Comparison of ENCODE assay signal across 8 mouse cellular contexts in genomic region chr3:37757613-37758012, GRCm38 (mm10). TPM values are rescaled to one million over a fixed set of nuclear protein-coding genes. Genes with fewer than 3 reads are reported as not detected.
A peak's percentile ranks its signal among the peaks of the same experiment; 100 is the strongest.
DNase-seq lines count a peak whose midpoint lies in the region; ATAC-seq and TF ChIP-seq lines count a peak whose summit lies in the region.

No protein-coding gene starts in this region.

- no peaks in the 10 kb centered on the region; the same call in 1 of the 2 replicates for H3K4me1 ChIP-seq in embryonic facial prominence, embryonic 14.5 days (ENCODE audit: control insufficient read depth, insufficient read depth, low read length)
- peaks cover 18% of the 10 kb centered on the region for H3K4me1 ChIP-seq in embryonic facial prominence, embryonic 10.5 days
- H3K4me1 ChIP-seq in heart, embryonic 15.5 days (replicated peaks) = peaks cover 16% of the 10 kb centered on the region
- H3K4me1 ChIP-seq in midbrain, embryonic 12.5 days = peaks cover 14% of the 10 kb centered on the region
- peaks cover 5% of the 10 kb centered on the region; the same call in 1 of the 2 replicates for H3K4me1 ChIP-seq in midbrain, postnatal 0 days (ENCODE audit: insufficient read depth, low read length)
- H3K4me1 ChIP-seq in neural tube, embryonic 13.5 days (replicated peaks) = peaks cover 14% of the 10 kb centered on the region

- no peaks in the 10 kb centered on the region for H3K27me3 ChIP-seq in embryonic facial prominence, embryonic 14.5 days (replicated peaks; ENCODE audit: control insufficient read depth, insufficient read depth, low read length)
- peaks cover 30% of the 10 kb centered on the region for H3K27me3 ChIP-seq in embryonic facial prominence, embryonic 10.5 days (replicated peaks; ENCODE audit: low read depth, poor library complexity, severe bottlenecking)
- no peaks in the 10 kb centered on the region for H3K27me3 ChIP-seq in heart, embryonic 15.5 days
- H3K27me3 ChIP-seq in midbrain, embryonic 12.5 days = peaks cover 22% of the 10 kb centered on the region
- no peaks in the 10 kb centered on the region for H3K27me3 ChIP-seq in midbrain, postnatal 0 days (ENCODE audit: insufficient read depth, low read length)
- no peaks in the 10 kb centered on the region for H3K27me3 ChIP-seq in neural tube, embryonic 13.5 days

- H3K9ac ChIP-seq in embryonic facial prominence, embryonic 14.5 days (ENCODE audit: low read depth, low read length) = no peak overlapping the region
- H3K9ac ChIP-seq in heart, embryonic 15.5 days = no peak overlapping the region
- no peak overlapping the region for H3K9ac ChIP-seq in midbrain, embryonic 12.5 days (replicated peaks)
- H3K9ac ChIP-seq in midbrain, postnatal 0 days (replicated peaks; ENCODE audit: low read length, poor library complexity, severe bottlenecking) = no peak overlapping the region
- no peak overlapping the region for H3K9ac ChIP-seq in neural tube, embryonic 13.5 days

- ATAC-seq in embryonic facial prominence, embryonic 14.5 days (ENCODE audit: low read depth) = no peak
- ATAC-seq in heart, embryonic 15.5 days (replicated peaks; ENCODE audit: insufficient number of reproducible peaks, insufficient read depth, low FRiP score, low read depth) = no peak
- ATAC-seq in midbrain, embryonic 12.5 days (ENCODE audit: low FRiP score, low read depth) = no peak
- ATAC-seq in midbrain, postnatal 0 days (ENCODE audit: low FRiP score) = no peak
- peak; percentile 49; the same call in 1 of the 2 replicates for ATAC-seq in neural tube, embryonic 13.5 days (ENCODE audit: low read depth)
- ATAC-seq in inflammation-experienced regulatory T-cells, adult 6 months = no peak

- peak overlapping the region; percentile 39 for H3K4me2 ChIP-seq in embryonic facial prominence, embryonic 14.5 days (ENCODE audit: low read depth, low read length)
- peak overlapping the region; percentile 62 for H3K4me2 ChIP-seq in heart, embryonic 15.5 days
- H3K4me2 ChIP-seq in midbrain, embryonic 12.5 days (replicated peaks) = peak overlapping the region; percentile 40; the same call in 1 of the 2 replicates
- H3K4me2 ChIP-seq in midbrain, postnatal 0 days (ENCODE audit: low read depth, low read length, poor library complexity, severe bottlenecking) = no peak overlapping the region
- peak overlapping the region; percentile 43; the same call in 1 of the 2 replicates for H3K4me2 ChIP-seq in neural tube, embryonic 13.5 days

- H3K9me3 ChIP-seq in embryonic facial prominence, embryonic 14.5 days (ENCODE audit: control insufficient read depth, low read length) = no peaks in the 10 kb centered on the region
- H3K9me3 ChIP-seq in embryonic facial prominence, embryonic 10.5 days = no peaks in the 10 kb centered on the region
- H3K9me3 ChIP-seq in heart, embryonic 15.5 days (replicated peaks) = no peaks in the 10 kb centered on the region
- no peaks in the 10 kb centered on the region for H3K9me3 ChIP-seq in midbrain, embryonic 12.5 days
- H3K9me3 ChIP-seq in midbrain, postnatal 0 days (ENCODE audit: low read length) = no peaks in the 10 kb centered on the region
- H3K9me3 ChIP-seq in neural tube, embryonic 13.5 days = no peaks in the 10 kb centered on the region

- H3K36me3 ChIP-seq in embryonic facial prominence, embryonic 14.5 days (ENCODE audit: control insufficient read depth, insufficient read depth, low read length) = no peaks in the 10 kb centered on the region
- H3K36me3 ChIP-seq in embryonic facial prominence, embryonic 10.5 days (replicated peaks) = no peaks in the 10 kb centered on the region
- no peaks in the 10 kb centered on the region for H3K36me3 ChIP-seq in heart, embryonic 15.5 days
- no peaks in the 10 kb centered on the region for H3K36me3 ChIP-seq in midbrain, embryonic 12.5 days
- H3K36me3 ChIP-seq in midbrain, postnatal 0 days (ENCODE audit: insufficient read depth, low read length) = no peaks in the 10 kb centered on the region
- no peaks in the 10 kb centered on the region for H3K36me3 ChIP-seq in neural tube, embryonic 13.5 days

- H3K4me3 ChIP-seq in embryonic facial prominence, embryonic 14.5 days (ENCODE audit: low read depth, low read length) = no peak overlapping the region
- H3K4me3 ChIP-seq in embryonic facial prominence, embryonic 10.5 days = no peak overlapping the region
- no peak overlapping the region for H3K4me3 ChIP-seq in heart, embryonic 15.5 days
- no peak overlapping the region for H3K4me3 ChIP-seq in midbrain, embryonic 12.5 days
- no peak overlapping the region for H3K4me3 ChIP-seq in midbrain, postnatal 0 days (ENCODE audit: low read depth, low read length)
- no peak overlapping the region for H3K4me3 ChIP-seq in neural tube, embryonic 13.5 days

- 35% methylated on average over 4 of the region's 4 CpGs for WGBS in embryonic facial prominence, embryonic 14.5 days
- 23% methylated on average over 4 of the region's 4 CpGs for WGBS in embryonic facial prominence, embryonic 10.5 days
- 37% methylated on average over 4 of the region's 4 CpGs for WGBS in heart, embryonic 15.5 days
- WGBS in midbrain, embryonic 12.5 days = 23% methylated on average over 4 of the region's 4 CpGs
- 36% methylated on average over 4 of the region's 4 CpGs for WGBS in midbrain, postnatal 0 days
- WGBS in neural tube, embryonic 13.5 days = 21% methylated on average over 4 of the region's 4 CpGs

- no peak overlapping the region for H3K27ac ChIP-seq in embryonic facial prominence, embryonic 14.5 days (replicated peaks; ENCODE audit: low read depth, low read length)
- H3K27ac ChIP-seq in embryonic facial prominence, embryonic 10.5 days (replicated peaks) = no peak overlapping the region
- peak overlapping the region; percentile 66; the same call in 1 of the 2 replicates for H3K27ac ChIP-seq in heart, embryonic 15.5 days
- no peak overlapping the region for H3K27ac ChIP-seq in midbrain, embryonic 12.5 days (replicated peaks)
- no peak overlapping the region for H3K27ac ChIP-seq in midbrain, postnatal 0 days (ENCODE audit: low read depth, low read length)
- no peak overlapping the region for H3K27ac ChIP-seq in neural tube, embryonic 13.5 days (replicated peaks)

- DNase-seq in embryonic facial prominence, embryonic 14.5 days (ENCODE audit: low spot score) = no peak
- DNase-seq in embryonic facial prominence, embryonic 10.5 days (ENCODE audit: low spot score) = no peak
- DNase-seq in heart, adult 8-10 months (ENCODE audit: low spot score) = no peak
- DNase-seq in midbrain, postnatal 0 days (ENCODE audit: low spot score) = no peak

- no peak for TF ChIP-seq CTCF in midbrain, postnatal 0 days (IDR thresholded peaks at IDR 0.05)

RNA-seq across cellular contexts. Expression of gene Gm5148, which starts 33.3 kb away (rescaled TPM):
- 5.6 and 5.8 TPM in 2 replicates for polyA plus RNA-seq in embryonic facial prominence, embryonic 14.5 days (2014; fragmentation: Nextera tagmentation; extraction: Ambion mirVana)
- polyA plus RNA-seq in embryonic facial prominence, embryonic 10.5 days (2016; fragmentation: Nextera tagmentation; extraction: Ambion mirVana) = 3.1 and 4.1 TPM in 2 replicates
- 3.0 and 3.2 TPM in 2 replicates for polyA plus RNA-seq in heart, embryonic 15.5 days (2015; fragmentation: Nextera tagmentation; extraction: Ambion mirVana)
- not detected for total RNA-seq in heart, adult 8-10 months (2022)
- 2.5 and 3.3 TPM in 2 replicates for polyA plus RNA-seq in midbrain, embryonic 12.5 days (2016; fragmentation: Nextera tagmentation; extraction: Ambion mirVana)
- total RNA-seq in midbrain, postnatal 0 days (2014; rRNA removed) = 13.3 and 15.7 TPM in 2 replicates
- 17.5 and 17.8 TPM in 2 replicates for polyA plus RNA-seq in midbrain, postnatal 0 days (2015; fragmentation: Nextera tagmentation; extraction: Ambion mirVana)
- polyA plus RNA-seq in neural tube, embryonic 13.5 days (2015; fragmentation: Nextera tagmentation; extraction: Ambion mirVana) = 7.3 TPM in 2 replicates
- polyA plus RNA-seq in inflammation-experienced regulatory T-cells, adult 6 months (2017; shearing (Covaris generic)) = 1 to 10 TPM; 1.0 to 2.0 (median 1.6) TPM
